Mouse (Mus musculus) forebrain, embryonic 15.5 days (tissue): ENCODE measurements around the gene Akr1d1. TPM values are rescaled to one million over a fixed set of nuclear protein-coding genes. Genes with fewer than 3 reads are reported as not detected.

Experiments used
- ATAC-seq: fragments of 200-750 bp; cut with Nextera tagmentation; replicated peaks from 2 replicates; pipeline ENCODE4 v1.8.0; 2017; ENCODE audit warnings: mild to moderate bottlenecking, moderate TSS enrichment, moderate library complexity
- H3K27ac ChIP-seq: fragments of 300-500 bp; sonication (generic); replicated peaks from 2 replicates; pipeline ENCODE4 v1.5.1; 2015; ENCODE audit warnings: mild to moderate bottlenecking, inconsistent platforms
- H3K27me3 ChIP-seq: fragments of 300-500 bp; sonication (generic); 2 replicates; pipeline ENCODE4 v1.6.1; 2015; ENCODE audit warnings: inconsistent platforms
- H3K36me3 ChIP-seq: fragments of 300-500 bp; sonication (generic); 2 replicates; pipeline ENCODE4 v1.6.1; 2015; ENCODE audit warnings: mild to moderate bottlenecking, inconsistent platforms
- H3K4me1 ChIP-seq: fragments of 300-500 bp; sonication (generic); 2 replicates; pipeline ENCODE4 v1.6.1; 2015; ENCODE audit warnings: inconsistent platforms
- H3K4me2 ChIP-seq: fragments of 300-500 bp; sonication (generic); replicated peaks from 2 replicates; pipeline ENCODE4 v1.6.1; 2015; ENCODE audit warnings: mild to moderate bottlenecking, inconsistent platforms
- H3K4me3 ChIP-seq: fragments of 300-500 bp; sonication (generic); 2 replicates; pipeline ENCODE4 v1.5.1; 2015; ENCODE audit warnings: mild to moderate bottlenecking, inconsistent platforms
- H3K9ac ChIP-seq: fragments of 300-500 bp; sonication (generic); replicated peaks from 2 replicates; pipeline ENCODE4 v1.6.1; 2015; ENCODE audit warnings: mild to moderate bottlenecking, inconsistent platforms
- H3K9me3 ChIP-seq: fragments of 300-500 bp; sonication (generic); 2 replicates; pipeline ENCODE4 v1.6.1; 2016; ENCODE audit warnings: inconsistent platforms
- WGBS: fragments of 180-500 bp; shearing (Covaris S2); methylation state at CpG from one replicate; pipeline ENCODE4 v1.1.7; 2015; ENCODE audit warnings: mixed read lengths; 5-methylcytosine and 5-hydroxymethylcytosine counted together
- polyA plus RNA-seq: library from polyadenylated mRNA; unstranded; fragments of >200 nt; fragmentation: Nextera tagmentation; extraction: Ambion mirVana; gene quantifications from 2 replicates; pipeline ENCODE4 v1.2.1, GENCODE M21; 2015

Gene Akr1d1
- polyA plus RNA-seq, 1 experiment from 2014 or later, result not detected

DNA sequence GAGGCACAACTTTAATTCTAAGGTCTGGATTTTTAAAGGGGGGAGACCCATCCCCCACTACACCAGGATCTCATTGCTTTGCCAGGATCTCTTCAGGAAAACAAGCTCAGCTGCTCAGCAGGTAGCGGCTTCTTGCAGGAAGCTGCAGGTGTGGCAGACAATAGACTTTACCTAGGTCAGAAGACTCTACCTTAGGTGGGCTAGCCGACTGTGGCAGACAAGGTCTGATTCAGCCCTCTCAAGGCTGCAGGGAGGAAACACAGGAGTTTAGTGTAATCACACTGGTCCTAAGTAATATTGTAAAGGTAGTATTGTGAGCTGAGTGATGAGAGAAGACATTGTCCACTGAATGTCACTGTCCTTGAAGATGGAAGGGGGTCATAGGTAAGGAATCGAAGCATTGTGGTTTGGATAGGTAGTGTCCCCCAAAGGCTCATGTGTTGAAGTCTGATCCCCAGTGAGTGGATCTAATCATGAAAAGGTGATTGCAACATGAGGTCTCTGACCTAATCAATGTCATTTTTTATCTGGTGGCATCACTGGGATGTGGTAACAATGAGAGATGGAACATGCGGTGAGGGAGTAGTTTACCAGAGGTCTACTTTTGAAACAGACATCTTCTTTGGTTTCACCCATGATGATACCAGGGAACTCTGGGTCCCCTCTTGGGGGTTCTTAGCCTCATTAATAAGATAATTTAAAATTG is 74.4 kb downstream of the Akr1d1 start:
- Histone ChIP-seq H3K4me2 (no peak overlapping the region), H3K4me1 (no peaks in the 10 kb centered on the region), H3K4me3 (no peak overlapping the region), H3K9me3 (no peaks in the 10 kb centered on the region), H3K27ac (no peak overlapping the region), H3K36me3 (no peaks in the 10 kb centered on the region), H3K9ac (no peak overlapping the region), H3K27me3 (no peaks in the 10 kb centered on the region)
- ATAC-seq, result no peak
- 78% methylated on average over 4 of the region's 4 CpGs for WGBS

DNA sequence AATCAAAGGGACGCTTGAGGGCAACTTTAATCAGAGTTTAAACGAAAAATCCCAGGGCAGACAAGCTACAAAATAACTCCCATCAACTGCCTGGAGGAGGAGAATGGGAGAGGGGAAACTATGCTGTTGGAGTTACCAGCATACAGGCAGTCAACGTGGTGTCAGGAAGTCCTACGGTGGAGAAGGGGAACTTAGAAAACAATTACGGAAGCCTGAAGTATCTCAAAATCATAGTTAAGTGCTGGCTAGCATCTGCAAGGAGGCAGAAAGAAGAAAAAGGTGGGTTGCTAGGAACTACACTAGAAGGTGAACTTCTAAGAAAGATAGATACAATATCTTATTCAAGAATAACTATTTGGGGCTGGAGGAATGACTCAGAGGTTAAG is 74.9 kb downstream of the Akr1d1 start:
- H3K27ac ChIP-seq, result no peak overlapping the region
- H3K9me3 ChIP-seq, result no peaks in the 10 kb centered on the region
- no peak overlapping the region for H3K4me2 ChIP-seq
- H3K4me3 ChIP-seq, result no peak overlapping the region
- H3K4me1 ChIP-seq, result no peaks in the 10 kb centered on the region
- H3K9ac ChIP-seq, result no peak overlapping the region
- no peaks in the 10 kb centered on the region for H3K36me3 ChIP-seq
- 69% methylated on average over 5 of the region's 5 CpGs for WGBS
- no peaks in the 10 kb centered on the region for H3K27me3 ChIP-seq
- ATAC-seq, result no peak

DNA sequence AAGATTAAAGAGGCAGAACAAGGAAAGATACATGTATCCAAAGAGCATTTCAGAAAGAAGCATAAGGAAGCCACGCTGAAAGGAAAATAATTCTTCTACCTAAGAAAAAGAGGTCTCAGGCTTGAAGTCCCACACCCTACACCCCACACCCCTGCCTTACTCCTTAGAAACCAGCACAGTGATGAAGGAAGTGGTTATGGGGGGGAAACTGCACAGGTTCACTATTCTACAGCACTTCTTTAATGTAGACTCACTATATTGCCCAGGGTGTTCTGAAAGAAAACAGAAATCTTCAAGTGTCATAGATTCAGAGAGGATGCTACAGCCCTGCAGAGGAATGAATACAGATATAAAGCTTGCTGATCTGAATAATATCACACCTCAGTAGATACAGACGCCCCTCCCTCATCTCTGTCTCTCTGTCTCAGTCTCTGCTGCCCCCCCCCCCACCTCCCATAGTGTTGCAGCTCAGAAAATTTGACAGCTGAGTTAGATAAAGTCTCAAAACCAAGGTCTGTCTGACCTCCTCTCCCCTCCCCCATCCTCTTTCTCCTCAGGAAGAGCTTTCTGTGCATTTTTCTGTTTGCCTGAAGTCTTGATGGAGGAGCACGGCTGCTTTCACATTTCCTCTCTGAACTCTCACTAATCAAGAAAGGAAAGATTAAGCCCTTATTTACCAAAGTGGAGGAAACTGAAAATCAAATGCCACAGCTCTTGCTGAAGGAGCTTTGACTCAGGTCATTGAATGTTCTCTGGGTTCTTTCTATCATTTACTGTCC is 77.7 kb downstream of the Akr1d1 start:
- ATAC-seq, result no peak
- Histone ChIP-seq H3K4me1 (no peaks in the 10 kb centered on the region), H3K27ac (no peak overlapping the region), H3K4me3 (no peak overlapping the region), H3K9me3 (no peaks in the 10 kb centered on the region), H3K27me3 (no peaks in the 10 kb centered on the region), H3K36me3 (no peaks in the 10 kb centered on the region), H3K9ac (no peak overlapping the region), H3K4me2 (no peak overlapping the region)
- 77% methylated on average over 3 of the region's 3 CpGs for WGBS

DNA sequence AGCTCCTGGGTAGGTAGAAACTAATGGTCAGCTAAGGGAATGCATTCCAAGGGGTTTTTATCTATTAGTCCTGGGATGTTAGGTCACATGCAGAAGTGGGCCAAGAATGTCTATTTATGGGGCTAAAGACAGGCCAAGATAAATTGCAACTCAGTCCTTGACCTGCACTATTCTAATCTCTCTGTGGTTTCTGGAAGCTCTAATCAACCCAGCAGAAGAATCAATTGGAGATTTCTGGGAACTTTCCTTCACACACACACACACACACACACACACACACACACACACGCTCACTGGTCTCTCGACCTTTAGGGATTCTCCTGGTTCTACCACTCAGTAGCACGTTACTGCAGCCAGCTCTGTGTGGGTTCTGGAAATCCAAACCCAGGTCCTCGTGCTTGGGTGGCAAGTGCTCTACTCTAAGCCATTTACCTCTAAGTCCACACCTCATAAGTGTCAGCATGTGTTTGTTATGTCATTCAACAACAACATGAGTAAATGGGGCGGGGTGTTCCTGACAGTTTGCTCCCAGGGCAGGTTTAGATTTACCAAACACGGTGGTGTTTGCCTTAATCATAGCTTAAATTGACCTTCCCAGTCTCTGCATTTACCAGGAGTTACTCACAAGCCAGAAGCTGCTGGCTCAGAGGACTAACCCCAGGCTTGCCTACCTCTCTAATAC is 82.8 kb downstream of the Akr1d1 start:
- Histone ChIP-seq H3K4me2 (no peak overlapping the region), H3K9ac (no peak overlapping the region), H3K36me3 (no peaks in the 10 kb centered on the region), H3K9me3 (no peaks in the 10 kb centered on the region), H3K27me3 (no peaks in the 10 kb centered on the region), H3K4me3 (no peak overlapping the region), H3K27ac (no peak overlapping the region), H3K4me1 (no peaks in the 10 kb centered on the region)
- 91% methylated on average over 6 of the region's 6 CpGs for WGBS
- no peak for ATAC-seq

DNA sequence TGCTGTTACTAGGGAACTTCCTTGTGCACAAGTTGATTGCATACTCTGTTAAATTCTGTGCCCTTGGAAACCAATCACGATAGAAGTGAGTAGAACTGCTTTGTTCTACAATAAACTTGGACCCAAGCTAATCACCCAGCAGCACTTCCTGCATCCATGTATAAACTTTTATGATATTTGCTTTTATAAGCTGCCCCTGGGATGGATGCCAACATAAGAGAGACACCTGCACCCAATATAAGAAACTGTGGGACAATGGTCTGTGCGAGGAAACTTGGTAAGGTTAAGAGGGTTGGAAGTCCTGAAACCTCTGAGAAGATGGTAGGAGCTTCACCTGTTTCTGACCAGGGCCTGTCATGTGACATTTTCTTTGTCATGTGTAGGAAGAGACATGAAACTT is 85.5 kb downstream of the Akr1d1 start:
- Histone ChIP-seq H3K36me3 (no peaks in the 10 kb centered on the region), H3K4me2 (no peak overlapping the region), H3K9ac (no peak overlapping the region), H3K27me3 (no peaks in the 10 kb centered on the region), H3K4me1 (no peaks in the 10 kb centered on the region), H3K9me3 (no peaks in the 10 kb centered on the region), H3K27ac (no peak overlapping the region), H3K4me3 (no peak overlapping the region)
- WGBS, result 91% methylated on average over 2 of the region's 2 CpGs
- no peak for ATAC-seq

DNA sequence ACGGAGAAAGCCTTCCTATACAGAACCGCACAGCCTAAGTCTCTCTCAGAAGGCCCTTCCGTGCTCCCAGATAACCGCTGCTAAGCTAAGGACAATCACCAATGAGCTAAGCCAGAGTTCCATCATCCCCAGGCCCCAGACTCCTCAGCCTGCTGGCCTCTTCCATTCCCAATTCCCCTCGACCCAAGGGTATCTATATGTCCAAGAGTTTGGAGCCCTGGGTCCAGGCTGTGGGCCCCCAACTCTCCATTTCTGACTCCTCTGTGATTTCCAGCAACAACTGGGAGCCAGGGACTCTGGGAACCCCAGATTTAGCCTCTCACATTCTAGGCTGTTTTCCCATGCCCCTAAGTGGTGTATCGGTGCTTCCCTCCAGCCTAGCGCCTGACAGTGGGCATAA is 86.2 kb downstream of the Akr1d1 start:
- H3K4me1 ChIP-seq, result no peaks in the 10 kb centered on the region
- 96% methylated on average over 7 of the region's 7 CpGs for WGBS

DNA sequence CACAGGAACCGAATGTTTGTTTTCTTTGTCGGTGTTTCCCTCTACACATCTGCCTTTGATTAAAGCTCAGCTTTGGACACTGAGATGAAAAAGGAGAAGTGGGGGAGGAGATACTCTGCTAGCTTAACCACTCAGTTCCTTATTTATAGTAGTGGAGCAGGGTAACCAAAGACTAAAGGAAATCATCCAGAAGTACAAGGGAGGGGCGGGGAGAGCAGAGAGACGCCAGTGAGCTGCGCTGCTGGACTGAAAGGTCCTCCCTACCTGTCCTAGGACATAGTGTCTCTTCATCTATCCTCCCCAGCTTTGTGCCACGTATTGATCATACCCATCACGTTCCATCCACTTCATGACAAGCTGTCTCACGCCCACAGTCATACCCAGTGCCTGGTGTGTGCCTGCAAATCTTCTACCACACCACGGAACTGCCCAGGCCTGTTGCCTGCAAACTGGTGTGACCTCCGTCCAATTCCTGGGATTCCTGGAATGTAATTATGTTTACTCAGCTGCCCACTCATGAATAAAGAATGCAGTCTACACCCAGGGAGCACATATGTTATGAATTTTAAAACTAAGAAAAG is 87.5 kb downstream of the Akr1d1 start:
- Histone ChIP-seq H3K4me3 (no peak overlapping the region), H3K9ac (no peak overlapping the region), H3K27ac (no peak overlapping the region), H3K9me3 (no peaks in the 10 kb centered on the region), H3K4me1 (no peaks in the 10 kb centered on the region), H3K36me3 (no peaks in the 10 kb centered on the region), H3K27me3 (no peaks in the 10 kb centered on the region), H3K4me2 (no peak overlapping the region)
- 81% methylated on average over 10 of the region's 10 CpGs for WGBS
- no peak for ATAC-seq

More for the DNA sequence above, 86.2 kb downstream of the Akr1d1 start:
- Histone ChIP-seq H3K4me3 (no peak overlapping the region), H3K9ac (no peak overlapping the region), H3K27ac (no peak overlapping the region), H3K9me3 (no peaks in the 10 kb centered on the region), H3K27me3 (no peaks in the 10 kb centered on the region), H3K4me2 (no peak overlapping the region), H3K36me3 (no peaks in the 10 kb centered on the region)
- no peak for ATAC-seq

Other genes starting within 250 kb of the Akr1d1 start
- 7.2 and 9.9 TPM in 2 replicates for gene Dgki, start 230.0 kb upstream of the Akr1d1 start, polyA plus RNA-seq
- 2.7 and 2.9 TPM in 2 replicates for gene Creb3l2, start 88.0 kb upstream of the Akr1d1 start, polyA plus RNA-seq